Mouse (Mus musculus) CH12F3 (cell line): ENCODE data around the gene Hoxd12.

Experiments
- in situ Hi-C: fragments of 300-500 bp; cut with MboI; formaldehyde crosslinking; loops from 2 replicates; pipeline ENCODE4 v1.14.3; 2020; ENCODE audit warnings: low sequenced_read_pairs

Hoxd12 gene

DNA sequence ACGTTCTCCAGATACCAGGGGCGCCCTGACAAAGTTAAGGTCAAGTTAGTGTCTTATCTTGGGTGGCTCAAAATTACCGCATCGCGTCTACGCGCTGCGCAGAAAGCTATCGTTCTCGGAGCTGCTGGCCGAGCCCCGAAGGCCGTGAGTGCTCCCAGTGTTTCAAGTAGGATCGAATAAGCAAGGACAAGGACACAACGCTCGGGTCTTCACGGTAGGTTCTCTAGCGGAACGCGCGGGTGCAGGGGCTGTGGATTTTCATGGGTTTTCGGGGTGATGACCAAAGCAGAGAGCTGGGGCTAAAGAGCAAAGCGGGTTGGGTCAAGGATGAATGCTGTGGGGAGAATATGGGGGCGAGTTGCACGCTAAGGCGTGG is 4.8 kb downstream of the Hoxd12 start:
- in situ Hi-C loops = loop anchor here (25.0 kb wide), 1 partner anchor 633 kb away; no protein-coding TSS in a partner anchor

DNA sequence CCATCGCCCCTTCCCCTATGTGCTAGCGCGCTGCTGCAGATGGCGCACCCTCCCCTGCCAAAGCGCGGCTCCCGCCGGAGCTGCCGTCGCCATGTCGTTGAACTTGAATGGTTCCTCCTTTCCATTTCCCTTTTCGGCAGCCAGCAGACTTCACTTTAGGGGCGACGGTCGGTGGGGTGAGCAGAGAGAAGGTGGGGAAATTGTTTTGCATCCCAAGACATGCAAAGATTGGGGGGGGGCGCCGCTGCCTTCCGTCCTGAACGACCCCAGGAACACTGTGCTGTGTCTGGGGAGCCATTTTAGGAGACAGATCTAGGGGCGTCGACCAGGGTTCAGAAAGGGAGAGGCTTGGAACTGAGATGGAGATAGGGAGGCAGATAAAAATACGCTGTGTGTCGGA is 5.2 kb downstream of the Hoxd12 start:
- in situ Hi-C loops = loop anchor here (25.0 kb wide), 1 partner anchor 632 kb away; no protein-coding TSS in a partner anchor

DNA sequence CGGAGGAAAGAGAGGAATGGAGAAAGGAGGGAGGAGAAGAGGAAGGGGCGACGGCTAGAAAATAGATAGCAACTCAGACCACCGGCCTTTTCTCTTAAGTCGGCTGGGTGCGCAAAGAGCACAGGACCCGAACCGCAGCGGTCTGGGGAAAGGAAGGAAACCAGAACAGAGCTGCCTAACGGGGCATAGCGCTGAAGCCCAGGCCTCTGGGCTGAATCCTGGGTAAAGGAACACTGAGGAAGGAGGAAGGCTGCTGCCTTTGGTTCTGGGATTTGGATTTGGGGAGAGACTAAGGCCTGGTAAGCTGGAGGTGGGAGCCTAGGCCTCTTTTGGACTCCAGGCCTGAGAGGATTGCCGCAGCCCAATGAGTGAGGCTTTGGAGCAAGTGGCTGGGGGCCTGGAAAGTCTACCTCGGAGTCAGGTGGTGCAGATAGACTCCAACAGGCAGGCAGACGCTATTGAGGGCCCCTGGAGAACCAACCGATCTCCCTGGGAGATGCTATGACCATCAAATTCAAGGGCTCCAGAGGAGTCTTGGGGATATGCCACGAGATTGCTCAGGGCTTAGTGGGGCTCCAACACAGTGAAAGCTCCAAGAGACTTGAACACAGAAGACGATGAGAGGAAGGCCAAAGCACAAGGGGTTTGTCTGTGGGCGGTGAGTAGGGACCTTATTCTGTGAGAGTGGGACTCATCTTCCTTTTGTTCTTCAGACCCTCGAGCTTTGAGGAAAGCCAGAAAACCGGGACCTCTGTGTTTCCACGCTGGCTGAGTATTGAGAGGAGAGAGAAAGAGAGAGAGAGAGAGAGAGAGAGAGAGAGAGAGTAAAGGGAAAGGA is 6.0 kb downstream of the Hoxd12 start:
- in situ Hi-C loops = loop anchor here (25.0 kb wide), 1 partner anchor 632 kb away; no protein-coding TSS in a partner anchor

DNA sequence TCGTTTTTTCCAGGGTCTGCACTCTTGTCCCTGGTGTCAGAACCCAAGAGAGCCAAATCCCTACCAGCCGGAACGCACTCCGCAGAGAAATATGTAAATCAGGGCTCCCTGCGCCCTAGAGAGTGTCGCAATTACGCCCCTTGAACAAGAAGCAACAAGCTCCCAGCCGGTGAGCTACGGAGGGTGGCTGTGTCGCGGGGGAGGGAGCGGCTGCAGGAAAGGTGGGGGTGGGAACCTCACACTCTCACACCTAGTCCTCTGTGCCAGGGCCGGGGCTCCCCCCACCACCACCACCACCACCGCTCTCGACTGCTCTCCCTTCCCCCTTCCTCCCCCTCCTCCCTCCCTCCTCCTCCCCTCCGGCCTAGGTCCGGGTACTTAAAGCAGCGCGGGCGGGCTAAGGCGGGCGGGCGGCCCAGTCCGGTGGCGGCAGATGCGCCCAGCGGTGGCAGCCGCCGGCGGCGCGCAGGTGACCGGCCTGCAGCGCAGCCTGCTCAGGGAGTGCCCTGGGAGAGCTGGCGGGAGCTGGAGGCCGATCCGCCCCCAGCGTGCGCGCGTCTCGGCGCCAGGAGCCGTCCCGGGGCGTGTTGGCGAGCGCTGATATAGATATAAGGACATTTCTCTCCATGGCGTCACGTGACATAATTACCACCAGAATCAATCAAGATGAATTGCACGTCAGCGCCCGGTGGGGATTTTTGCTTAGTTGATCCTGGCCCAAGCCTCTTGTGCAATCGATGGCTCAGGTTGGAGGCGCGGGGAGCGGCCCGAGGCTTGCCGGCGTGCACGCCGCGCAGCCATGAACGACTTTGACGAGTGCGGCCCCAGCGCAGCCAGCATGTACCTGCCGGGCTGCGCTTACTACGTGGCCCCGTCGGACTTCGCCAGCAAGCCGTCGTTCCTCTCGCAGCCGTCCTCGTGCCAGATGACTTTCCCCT is 7.0 kb downstream of the Hoxd12 start:
- in situ Hi-C loops = loop anchor here (25.0 kb wide), 1 partner anchor 630 kb away; no protein-coding TSS in a partner anchor

DNA sequence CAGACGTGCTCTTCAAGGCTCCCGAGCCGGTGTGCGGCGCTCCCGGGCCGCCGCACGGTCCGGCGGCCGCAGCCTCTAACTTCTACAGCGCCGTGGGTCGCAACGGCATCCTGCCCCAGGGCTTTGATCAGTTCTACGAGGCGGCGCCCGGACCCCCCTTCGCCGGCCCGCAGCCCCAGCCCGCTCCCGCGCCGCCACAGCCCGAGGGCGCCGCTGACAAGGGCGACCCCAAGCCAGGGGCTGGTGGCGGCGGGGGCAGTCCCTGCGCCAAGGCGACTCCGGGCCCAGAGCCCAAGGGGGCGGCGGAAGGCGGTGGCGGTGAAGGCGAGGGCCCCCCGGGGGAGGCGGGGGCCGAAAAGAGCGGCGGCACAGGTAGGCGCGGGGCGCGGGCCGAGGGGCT is 8.0 kb downstream of the Hoxd12 start:
- in situ Hi-C loops = loop anchor here (25.0 kb wide), 1 partner anchor 630 kb away; no protein-coding TSS in a partner anchor

DNA sequence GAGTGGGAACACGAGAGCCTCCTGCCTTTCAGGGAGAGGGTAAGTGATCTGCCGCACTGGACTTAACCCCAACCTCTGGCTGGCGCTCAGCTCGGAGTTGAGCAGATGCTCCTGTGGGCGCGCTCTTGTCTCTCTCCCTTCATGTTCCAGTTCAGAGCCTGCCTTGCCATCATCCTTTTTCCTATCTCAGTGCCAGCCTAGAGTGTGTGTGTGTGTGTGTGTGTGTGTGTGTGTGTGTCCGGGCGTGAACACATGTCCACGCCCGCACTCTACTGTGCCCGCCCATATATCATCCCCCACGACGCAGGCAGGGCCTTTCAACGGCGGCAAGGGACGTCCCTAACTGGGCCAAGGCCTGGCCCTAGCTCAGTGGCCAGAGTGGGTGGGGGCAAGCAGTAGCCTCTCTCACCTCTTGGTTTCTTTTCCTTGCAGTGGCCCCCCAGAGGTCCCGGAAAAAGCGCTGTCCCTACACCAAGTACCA is 8.7 kb downstream of the Hoxd12 start:
- in situ Hi-C loops = loop anchor here (25.0 kb wide), 1 partner anchor 629 kb away; no protein-coding TSS in a partner anchor

DNA sequence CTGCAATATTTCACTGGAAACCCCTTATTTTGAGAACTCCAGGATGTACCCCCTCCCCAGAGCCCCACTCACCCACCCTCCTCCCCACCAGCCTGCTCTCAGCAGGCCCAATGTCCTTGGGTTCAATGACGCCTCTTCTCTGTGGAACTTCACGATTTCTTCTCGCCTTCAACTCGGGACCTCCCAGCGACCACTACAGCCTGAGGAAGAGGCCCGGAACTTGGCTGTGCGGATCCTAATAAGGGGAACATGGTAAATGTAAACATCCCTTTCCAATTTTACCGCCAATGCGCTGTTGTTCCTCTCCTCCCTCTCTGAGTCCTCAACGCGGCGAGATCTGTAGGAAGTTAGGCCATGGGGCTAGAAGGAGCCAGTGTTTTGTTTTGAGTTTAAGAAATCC is 9.3 kb downstream of the Hoxd12 start:
- in situ Hi-C loops = loop anchor here (25.0 kb wide), 1 partner anchor 628 kb away; no protein-coding TSS in a partner anchor

DNA sequence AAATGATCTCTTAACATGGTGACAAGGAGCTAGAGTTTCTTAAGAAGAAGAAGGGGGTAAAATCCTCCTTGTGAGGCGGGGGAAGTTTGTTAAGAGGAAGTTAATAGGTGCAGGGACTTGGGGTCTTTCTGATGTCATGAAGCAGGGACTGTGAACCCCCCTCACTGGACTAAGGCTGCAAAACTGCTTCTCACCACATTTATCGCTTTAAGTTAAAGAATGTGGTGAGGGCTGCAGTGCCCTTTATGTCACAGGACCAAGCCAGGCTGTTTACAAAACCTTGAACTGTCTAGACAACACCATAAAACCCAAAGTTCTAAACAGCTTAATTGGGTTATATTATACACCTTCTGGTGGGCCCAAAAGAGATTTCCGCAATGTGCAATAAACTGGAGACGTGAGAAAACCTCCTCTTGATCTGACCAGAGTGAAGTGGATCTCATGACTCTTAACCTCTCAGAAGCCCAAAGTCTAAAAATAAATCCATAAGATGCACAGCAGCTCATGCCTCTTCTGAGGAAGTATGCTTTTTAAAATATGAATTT is 10.3 kb downstream of the Hoxd12 start:
- in situ Hi-C loops = loop anchor here (25.0 kb wide), 1 partner anchor 627 kb away; no protein-coding TSS in a partner anchor

DNA sequence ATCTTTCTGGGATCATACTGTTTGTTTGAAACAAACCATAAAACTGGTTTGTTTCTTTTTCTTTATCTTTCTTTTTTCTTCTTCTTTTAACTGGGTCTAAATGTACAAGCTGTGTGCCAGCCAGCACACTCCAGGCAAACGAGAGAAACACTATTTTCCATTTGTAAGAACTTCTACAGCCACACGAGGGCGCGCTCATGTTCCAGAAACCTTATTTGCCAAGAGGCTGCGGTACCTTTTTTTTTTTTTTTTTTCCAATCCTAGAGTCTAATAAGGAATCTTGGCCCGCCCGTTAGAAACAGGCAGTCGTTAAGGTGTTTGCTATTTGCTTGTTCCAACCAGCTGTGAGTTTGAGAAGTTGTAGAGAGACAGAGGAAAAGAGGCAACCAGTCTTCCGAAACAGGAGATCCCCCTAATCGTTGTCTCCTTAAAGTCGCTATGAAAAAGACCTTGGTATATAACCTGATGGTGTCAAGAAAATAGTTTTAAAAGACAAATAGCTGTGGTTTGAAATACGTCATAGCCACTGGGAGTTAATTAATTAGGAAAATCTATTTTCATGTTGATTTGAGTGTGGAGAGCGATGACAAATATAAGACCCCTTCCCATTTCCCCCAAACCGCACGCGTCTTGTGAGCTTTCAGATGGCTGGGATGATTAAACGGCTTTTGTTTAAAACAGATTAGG is 11.6 kb downstream of the Hoxd12 start:
- in situ Hi-C loops = loop anchor here (25.0 kb wide), 1 partner anchor 626 kb away; no protein-coding TSS in a partner anchor

DNA sequence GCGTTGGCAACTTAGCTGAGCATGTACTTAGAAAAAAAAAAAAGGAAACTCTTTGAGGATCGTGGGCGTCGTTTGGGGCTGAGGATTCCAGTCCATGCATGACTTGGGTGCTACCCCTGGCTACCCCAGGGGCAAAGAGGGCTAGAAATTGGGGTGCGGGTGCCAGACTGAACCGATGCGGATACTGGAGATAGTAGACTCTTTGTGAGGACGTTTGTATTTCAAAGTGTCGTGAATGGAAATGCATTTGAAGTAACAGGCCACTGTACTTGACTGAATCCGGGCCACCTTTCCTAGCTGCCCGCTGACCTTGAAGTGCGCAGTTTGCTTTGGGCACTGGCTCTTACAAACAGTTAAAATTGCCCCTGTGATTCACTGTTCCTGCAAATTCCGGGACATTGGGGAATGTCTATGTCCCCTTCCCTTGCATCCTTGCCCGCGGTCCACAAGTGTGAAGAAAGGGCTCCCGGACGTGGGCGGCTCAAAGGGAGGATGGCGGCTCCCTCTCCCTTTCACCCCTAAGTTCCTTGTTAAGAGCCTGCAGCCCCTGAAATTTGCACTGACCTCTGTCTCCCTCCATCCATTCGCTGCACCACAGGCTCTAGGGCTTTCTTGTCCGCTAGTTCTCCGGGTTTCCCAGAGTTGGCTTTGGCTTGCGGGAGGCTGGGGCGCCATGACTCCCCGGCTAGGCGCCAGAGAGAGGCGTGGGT is 12.3 kb downstream of the Hoxd12 start:
- in situ Hi-C loops = loop anchor here (25.0 kb wide), 1 partner anchor 625 kb away; no protein-coding TSS in a partner anchor

DNA sequence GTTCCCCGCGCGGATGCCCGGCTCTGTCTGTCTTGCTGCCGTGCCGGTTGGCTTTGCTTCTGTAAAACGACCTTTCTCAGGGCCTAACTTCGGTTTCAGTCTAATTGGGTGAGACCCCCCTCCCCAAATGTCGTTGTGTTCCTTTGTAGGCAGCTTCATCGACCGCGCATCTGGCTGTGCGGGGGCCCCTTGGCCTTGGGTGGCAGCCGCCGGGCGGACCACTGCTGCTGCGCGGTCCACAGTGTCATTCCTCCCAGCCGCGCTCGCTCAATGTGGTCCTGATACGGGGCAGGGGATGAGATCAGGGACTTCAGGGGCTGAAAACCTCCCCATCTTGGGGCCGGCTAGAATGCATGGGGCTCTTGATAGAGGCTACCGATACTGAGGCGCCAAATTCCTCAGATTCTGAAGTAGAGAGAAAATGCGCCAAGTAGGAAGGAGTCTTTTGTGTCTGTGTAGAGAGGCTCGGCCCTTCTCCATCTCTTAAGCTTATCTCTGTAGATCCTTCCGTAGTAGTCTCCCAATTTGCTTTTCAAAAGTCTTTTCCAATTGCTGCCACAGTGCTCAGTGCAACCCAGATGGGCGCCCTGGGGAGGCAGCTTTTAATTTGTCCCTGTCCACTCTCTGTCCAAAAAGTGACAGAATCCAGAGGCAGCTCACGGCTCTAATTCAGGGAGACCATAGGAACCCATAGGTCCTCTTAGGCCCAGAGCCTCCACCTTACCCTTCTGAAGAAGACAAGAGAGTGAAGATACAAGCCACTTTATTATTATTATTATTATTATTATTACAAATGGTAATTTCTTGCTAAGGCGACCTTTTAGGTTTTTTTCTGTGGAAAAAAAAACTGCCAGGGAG is 13.1 kb downstream of the Hoxd12 start:
- in situ Hi-C loops = loop anchor here (25.0 kb wide), 1 partner anchor 624 kb away; no protein-coding TSS in a partner anchor

DNA sequence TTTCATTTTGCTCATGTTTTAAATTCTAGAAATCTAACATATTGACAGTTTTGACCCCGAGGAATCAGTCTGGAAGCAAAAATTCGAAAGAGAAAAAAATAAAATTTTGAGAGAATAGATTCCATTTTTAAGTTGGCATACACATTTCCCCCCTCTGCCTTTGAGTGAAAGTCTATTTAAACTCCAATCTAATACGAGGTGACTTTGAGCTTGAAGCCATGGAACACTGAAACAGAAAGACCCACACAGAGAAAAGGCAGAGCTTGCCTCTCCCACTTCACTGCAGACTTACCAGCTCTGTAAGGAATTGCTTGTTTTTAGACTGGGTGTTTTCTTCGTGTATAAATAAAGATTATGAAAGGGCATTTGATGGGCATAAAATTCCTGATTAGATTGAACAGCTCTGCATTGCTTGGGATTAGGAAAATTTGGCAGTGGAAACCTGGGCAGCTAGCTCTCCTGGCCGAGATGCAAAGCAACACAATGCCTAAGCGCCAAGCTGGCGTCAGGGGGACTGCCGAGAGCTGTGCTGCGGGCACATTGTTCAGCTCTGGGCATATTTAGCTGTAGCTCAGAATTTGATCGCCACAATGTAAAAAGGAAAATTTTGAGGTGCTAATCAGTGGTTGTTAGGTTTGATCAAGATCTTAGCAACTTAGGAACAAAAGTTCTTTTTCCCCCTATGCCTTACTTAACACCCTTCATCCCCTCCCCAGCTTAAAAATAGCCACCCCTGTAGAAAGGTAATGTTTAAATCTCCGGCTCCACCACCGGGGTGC is 14.2 kb downstream of the Hoxd12 start:
- in situ Hi-C loops = loop anchor here (25.0 kb wide), 1 partner anchor 623 kb away; no protein-coding TSS in a partner anchor

DNA sequence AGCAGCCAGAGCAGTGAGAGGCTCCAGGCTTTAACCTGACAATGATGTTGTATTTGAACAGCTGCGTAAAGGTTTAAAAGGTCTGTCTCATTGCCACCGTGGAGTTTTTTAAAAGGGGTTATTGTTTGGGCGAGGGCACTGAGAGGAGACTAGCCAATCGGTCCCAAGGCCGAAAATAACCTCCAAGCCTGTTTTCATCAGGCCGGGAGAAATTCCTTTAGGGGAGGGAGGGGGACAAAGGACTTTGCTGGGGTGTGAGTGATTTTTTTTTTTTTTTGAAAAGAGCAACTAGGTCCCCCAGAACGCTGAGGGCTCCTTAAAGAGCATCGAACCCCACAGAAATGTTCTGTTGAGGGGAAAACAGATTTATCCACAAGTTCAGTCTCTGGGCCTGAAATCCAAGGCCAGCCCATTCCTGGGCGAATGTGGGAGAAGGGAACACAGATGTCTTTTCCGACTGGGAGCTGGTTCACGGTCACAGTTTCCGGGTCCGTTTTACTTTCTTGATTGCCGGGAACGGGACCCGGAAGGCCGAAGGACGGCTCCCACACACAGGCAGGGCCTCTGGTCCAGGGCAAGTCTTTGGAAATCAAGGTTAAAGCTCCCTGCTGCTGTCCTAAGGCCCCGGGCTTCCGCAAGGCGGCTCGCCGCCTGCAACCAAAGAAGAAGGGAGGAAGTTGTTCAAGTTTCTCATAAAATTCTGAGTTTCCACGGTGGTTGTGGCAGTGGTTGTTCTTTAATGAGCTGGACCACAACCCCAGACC is 14.9 kb downstream of the Hoxd12 start:
- in situ Hi-C loops = loop anchor here (10.0 to 25.0 kb wide), 2 partner anchors 455 to 623 kb away; no protein-coding TSS in a partner anchor

DNA sequence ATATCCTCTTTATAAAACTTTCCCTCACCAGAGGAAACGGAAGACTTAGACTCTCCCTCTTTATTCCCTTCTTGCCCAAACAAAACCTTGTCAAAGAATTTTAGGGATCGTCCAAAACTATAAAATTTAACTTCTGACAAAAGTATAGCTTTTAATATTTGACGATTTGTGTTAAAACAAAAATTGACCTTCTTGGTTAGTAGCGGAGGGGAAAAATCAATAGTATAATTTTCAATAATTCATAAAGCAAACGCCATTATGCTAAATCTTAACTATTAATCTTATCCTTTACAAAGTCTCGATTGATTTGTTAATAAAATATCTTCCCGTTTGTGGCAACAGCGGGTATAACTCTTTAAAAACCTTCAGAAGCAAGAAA is 15.5 kb downstream of the Hoxd12 start:
- in situ Hi-C loops = loop anchor here (10.0 to 25.0 kb wide), 2 partner anchors 454 to 622 kb away; no protein-coding TSS in a partner anchor

DNA sequence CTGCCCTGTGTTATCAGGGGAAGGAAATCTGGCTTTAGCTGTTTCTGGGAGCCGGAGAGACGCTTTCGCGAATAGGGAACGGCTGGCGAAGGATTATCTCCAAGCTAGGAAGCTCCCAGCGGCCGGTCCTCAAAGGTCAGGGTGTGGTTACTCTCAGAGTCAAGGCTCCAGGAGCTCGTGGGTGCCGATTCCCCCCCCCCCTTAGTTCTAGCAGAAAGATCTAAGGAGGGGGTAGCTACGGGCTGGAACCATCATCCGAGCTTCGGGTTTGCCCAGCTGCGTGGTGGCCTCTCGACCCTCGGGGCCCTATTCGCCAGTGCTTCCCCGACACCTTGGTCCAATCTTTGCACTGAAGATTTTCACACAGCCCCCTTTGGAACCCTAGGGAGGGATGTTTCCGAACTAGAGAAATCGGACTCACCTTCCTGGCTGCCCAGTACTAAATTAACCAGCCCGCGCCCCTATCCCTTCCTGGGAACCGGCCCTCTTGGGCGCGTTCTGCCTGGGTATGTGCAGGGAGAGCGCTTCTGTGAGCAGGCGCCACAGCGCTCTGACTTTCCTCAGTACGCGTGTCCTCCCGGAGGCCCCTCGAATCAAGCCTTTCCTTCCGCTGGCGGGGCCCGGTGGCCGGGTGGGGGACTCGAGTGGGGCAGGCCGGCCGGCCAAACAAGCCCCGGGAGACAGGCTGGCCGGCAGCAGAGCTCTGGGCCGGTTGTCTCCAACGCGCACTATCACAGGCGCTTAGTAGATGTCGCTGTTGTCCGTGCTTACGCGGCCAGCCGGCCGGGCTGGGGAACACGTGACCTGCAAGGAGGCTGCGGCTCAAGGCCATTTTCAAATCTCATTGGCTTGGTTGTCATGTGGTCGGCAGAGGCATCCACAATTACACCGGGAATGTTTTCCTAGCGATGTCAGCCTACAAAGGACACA is 16.5 kb downstream of the Hoxd12 start, which contains the start of gene Hoxd10:
Gene Hoxd10, plus strand, starts transcription at position 903 of the 930 bp plus-strand sequence.
- in situ Hi-C loops = loop anchor here (10.0 to 25.0 kb wide), 2 partner anchors 454 to 621 kb away; no protein-coding TSS in a partner anchor
